Comparison of ENCODE assay signal across 9 mouse cellular contexts in genomic region chr6:100109979-100110378, GRCm38 (mm10).
A peak's percentile ranks its signal among the peaks of the same experiment; 100 is the strongest.
DNase-seq lines count a peak whose midpoint lies in the region; ATAC-seq and TF ChIP-seq lines count a peak whose summit lies in the region.
"Had no signal": no experiment of that assay in that cellular context is flagged by ENCODE, and none has a peak within 500 bp of the region (broad histone marks: within the 10 kb centered on the region; RNA-seq: fewer than 3 reads in every experiment).

No protein-coding gene starts in this region.

- H3K36me3 ChIP-seq in hindbrain, postnatal 0 days (ENCODE audit: insufficient read depth, low read length) = no peaks in the 10 kb centered on the region
- H3K36me3 ChIP-seq in hindbrain, embryonic 14.5 days (replicated peaks; ENCODE audit: control insufficient read depth, insufficient read depth) = no peaks in the 10 kb centered on the region
- no peaks in the 10 kb centered on the region for H3K36me3 ChIP-seq in kidney, embryonic 16.5 days (ENCODE audit: insufficient read depth, low read length)
- no peaks in the 10 kb centered on the region for H3K36me3 ChIP-seq in neural tube, embryonic 15.5 days
- H3K36me3 ChIP-seq: neural tube, embryonic 12.5 days had no signal

- H3K9me3 ChIP-seq in hindbrain, postnatal 0 days (ENCODE audit: low read length) = no peaks in the 10 kb centered on the region
- H3K9me3 ChIP-seq in hindbrain, embryonic 14.5 days (ENCODE audit: control insufficient read depth, low read length) = no peaks in the 10 kb centered on the region
- H3K9me3 ChIP-seq in kidney, embryonic 16.5 days (ENCODE audit: low read length) = no peaks in the 10 kb centered on the region
- no peaks in the 10 kb centered on the region for H3K9me3 ChIP-seq in neural tube, embryonic 15.5 days (replicated peaks)
- H3K9me3 ChIP-seq: neural tube, embryonic 12.5 days had no signal

- TF ChIP-seq CTCF in hindbrain, postnatal 0 days (IDR thresholded peaks at IDR 0.05; ENCODE audit: low read depth) = no peak

- H3K9ac ChIP-seq in hindbrain, postnatal 0 days (replicated peaks; ENCODE audit: low read length) = no peak overlapping the region
- H3K9ac ChIP-seq in hindbrain, embryonic 14.5 days = no peak overlapping the region
- H3K9ac ChIP-seq in kidney, embryonic 16.5 days (replicated peaks; ENCODE audit: low read length) = no peak overlapping the region
- H3K9ac ChIP-seq in neural tube, embryonic 15.5 days (replicated peaks) = no peak overlapping the region
- H3K9ac ChIP-seq: neural tube, embryonic 12.5 days had no signal

- no peak for ATAC-seq in hindbrain, postnatal 0 days
- no peak for ATAC-seq in hindbrain, embryonic 14.5 days (ENCODE audit: low FRiP score)
- ATAC-seq in common myeloid progenitor, adult 5-6 weeks (replicated peaks; ENCODE audit: low read depth, poor library complexity, severe bottlenecking) = peak; percentile 84
- ATAC-seq in kidney, embryonic 16.5 days (ENCODE audit: low FRiP score, low TSS enrichment) = peak; percentile 46; the same call in 1 of the 2 replicates
- ATAC-seq in neural tube, embryonic 15.5 days (ENCODE audit: low FRiP score) = no peak

- 66% methylated on average over 7 of the region's 7 CpGs for WGBS in hindbrain, postnatal 0 days
- WGBS in hindbrain, embryonic 14.5 days = 76% methylated on average over 7 of the region's 7 CpGs
- WGBS in kidney, embryonic 16.5 days = 26% methylated on average over 7 of the region's 7 CpGs
- WGBS in neural tube, embryonic 15.5 days = 69% methylated on average over 7 of the region's 7 CpGs

- no peak overlapping the region for H3K4me2 ChIP-seq in hindbrain, postnatal 0 days (ENCODE audit: low read depth, low read length)
- no peak overlapping the region for H3K4me2 ChIP-seq in hindbrain, embryonic 14.5 days (replicated peaks)
- no peak overlapping the region for H3K4me2 ChIP-seq in kidney, embryonic 16.5 days (replicated peaks; ENCODE audit: low read depth, low read length)
- no peak overlapping the region for H3K4me2 ChIP-seq in neural tube, embryonic 15.5 days
- H3K4me2 ChIP-seq: neural tube, embryonic 12.5 days had no signal

- peaks cover 10% of the 10 kb centered on the region; the same call in 1 of the 2 replicates for H3K4me1 ChIP-seq in hindbrain, postnatal 0 days (ENCODE audit: insufficient read depth, low read length)
- no peaks in the 10 kb centered on the region; the same call in 1 of the 2 replicates for H3K4me1 ChIP-seq in hindbrain, embryonic 14.5 days (replicated peaks; ENCODE audit: control insufficient read depth, insufficient read depth, low read length)
- H3K4me1 ChIP-seq in kidney, embryonic 16.5 days (ENCODE audit: insufficient read depth, low read length) = peaks cover 28% of the 10 kb centered on the region
- H3K4me1 ChIP-seq in neural tube, embryonic 15.5 days = peaks cover 14% of the 10 kb centered on the region
- H3K4me1 ChIP-seq: neural tube, embryonic 12.5 days had no signal

- peak; percentile 32 for DNase-seq in hindbrain, postnatal 0 days (ENCODE audit: low spot score)
- no peak for DNase-seq in hindbrain, embryonic 14.5 days (ENCODE audit: low spot score)
- DNase-seq in naive thymus-derived CD4-positive, alpha-beta T cell, adult 2 months (ENCODE audit: low read depth) = peak; percentile 6
- no peak for DNase-seq in thymus, postnatal 36 days
- no peak for DNase-seq in cerebellum, adult 8-10 months

- no peak overlapping the region for H3K27ac ChIP-seq in hindbrain, postnatal 0 days
- H3K27ac ChIP-seq in hindbrain, embryonic 14.5 days = no peak overlapping the region
- H3K27ac ChIP-seq in kidney, embryonic 16.5 days (ENCODE audit: low read length) = peak overlapping the region; percentile 17; the same call in 1 of the 2 replicates
- no peak overlapping the region for H3K27ac ChIP-seq in neural tube, embryonic 15.5 days (replicated peaks)
- H3K27ac ChIP-seq: neural tube, embryonic 12.5 days had no signal

- H3K4me3 ChIP-seq in hindbrain, postnatal 0 days (ENCODE audit: low read length) = no peak overlapping the region
- no peak overlapping the region for H3K4me3 ChIP-seq in hindbrain, embryonic 14.5 days (replicated peaks; ENCODE audit: low read length)
- no peak overlapping the region for H3K4me3 ChIP-seq in kidney, embryonic 16.5 days (ENCODE audit: low read length)
- H3K4me3 ChIP-seq in neural tube, embryonic 15.5 days (replicated peaks) = no peak overlapping the region
- H3K4me3 ChIP-seq: neural tube, embryonic 12.5 days had no signal

- no peaks in the 10 kb centered on the region for H3K27me3 ChIP-seq in hindbrain, postnatal 0 days (ENCODE audit: insufficient read depth, low read length)
- H3K27me3 ChIP-seq in hindbrain, embryonic 14.5 days (ENCODE audit: control insufficient read depth, insufficient read depth, low read length) = peaks cover 3% of the 10 kb centered on the region; the same call in 1 of the 2 replicates
- H3K27me3 ChIP-seq in kidney, embryonic 16.5 days (ENCODE audit: insufficient read depth, low read length) = peaks cover 14% of the 10 kb centered on the region
- H3K27me3 ChIP-seq in neural tube, embryonic 15.5 days (replicated peaks) = peaks cover 16% of the 10 kb centered on the region; the same call in 1 of the 2 replicates

Comparison
In these comparisons a context has a peak if more than half of its experiments do, and no peak if none do; other contexts are left out.
1. DNase-seq: peak in hindbrain, postnatal 0 days (single experiment) and naive thymus-derived CD4-positive, alpha-beta T cell, adult 2 months (single experiment); none in hindbrain, embryonic 14.5 days (single experiment), thymus, postnatal 36 days (0 of 2) and cerebellum, adult 8-10 months (single experiment).
2. ATAC-seq: peak in common myeloid progenitor, adult 5-6 weeks (single experiment) and kidney, embryonic 16.5 days (single experiment); none in hindbrain, postnatal 0 days (single experiment), hindbrain, embryonic 14.5 days (single experiment) and neural tube, embryonic 15.5 days (single experiment).